Mouse (Mus musculus) cerebellum, adult 11-12 months (tissue): ENCODE measurements around the gene Cdc16.

Experiments used
- DNase-seq: peaks from one replicate; pipeline ENCODE4 v3.0.0; 2022

Gene Cdc16

DNA sequence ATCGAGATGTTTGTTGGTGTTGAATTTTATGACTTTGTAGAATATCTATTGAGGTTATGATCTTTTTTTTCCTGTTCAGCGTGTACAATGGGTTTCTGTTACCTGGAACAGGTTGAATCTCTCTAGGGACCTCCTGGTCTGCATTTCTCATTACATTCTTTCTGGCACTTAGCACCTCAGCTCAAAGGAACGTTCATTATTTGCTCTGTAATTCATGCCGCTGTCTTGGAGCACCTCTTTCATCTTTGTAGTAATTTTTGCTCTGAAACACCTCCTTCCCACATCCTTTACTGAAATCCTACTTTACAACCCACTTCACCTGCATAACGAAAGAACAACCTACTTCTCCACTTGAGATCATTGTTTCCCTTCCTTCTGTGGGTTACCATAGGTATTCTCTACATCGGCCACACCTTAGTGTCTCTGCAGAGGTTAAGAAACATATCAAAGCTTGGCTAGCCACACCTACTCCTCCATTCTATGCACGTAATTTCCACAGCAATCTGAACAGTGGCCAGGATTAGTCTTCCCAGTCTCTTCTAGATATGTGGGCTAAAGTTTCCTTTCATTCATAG, 71.2 kb downstream of the Cdc16 start:
- no peak for DNase-seq
